Mouse (Mus musculus) CH12.LX (cell line): ENCODE data around the gene Fam107b. TPM values are rescaled to one million over a fixed set of nuclear protein-coding genes. Genes with fewer than 3 reads are reported as not detected.

Experiments used
- DNase-seq: peaks from one replicate; pipeline ENCODE4 v3.0.0-alpha.2; 2013; ENCODE audit errors: extremely low read depth
- H3K27ac ChIP-seq: 2 replicates; pipeline ENCODE4 v1.5.1; 2012; ENCODE audit warnings: low read depth, mild to moderate bottlenecking, control low read depth, moderate library complexity; ENCODE audit not compliant: insufficient read depth
- H3K27me3 ChIP-seq: replicated peaks from 2 replicates; pipeline ENCODE3; 2012; ENCODE audit warnings: inconsistent platforms
- H3K36me3 ChIP-seq, 2 experiments: replicated peaks in 1 of 2; 2 replicates each; pipeline versions ENCODE3 to v1.6.1; 2012; ENCODE audit warnings: inconsistent platforms in 1 of 2, low read length in 1 of 2, mild to moderate bottlenecking in 1 of 2, mixed read lengths in 1 of 2, moderate library complexity in 1 of 2; ENCODE audit not compliant: control insufficient read depth in 1 of 2, insufficient read depth in 1 of 2
- H3K4me1 ChIP-seq, 2 experiments: 2 replicates each; pipeline ENCODE4 v1.6.1; 2012; ENCODE audit warnings: inconsistent platforms in 1 of 2, moderate library complexity in 1 of 2; ENCODE audit not compliant: insufficient read depth in 2 of 2, control insufficient read depth in 1 of 2
- H3K4me2 ChIP-seq: 2 replicates; pipeline ENCODE4 v1.6.1; 2012; ENCODE audit warnings: low read depth, mild to moderate bottlenecking, control low read depth; ENCODE audit not compliant: poor library complexity, insufficient read depth, severe bottlenecking
- H3K4me3 ChIP-seq, 3 experiments: fragments of 150-350 bp in 1 of 3; sonication (generic) in 1 of 3; replicated peaks in 1 of 3; 2 replicates each; pipeline versions ENCODE3 to v1.5.1; 2011 to 2012; ENCODE audit warnings: low read depth in 2 of 3, low read length in 2 of 3, mild to moderate bottlenecking in 2 of 3, moderate library complexity in 2 of 3, control low read depth in 1 of 3, improper control_type of control experiment in 1 of 3, inconsistent platforms in 1 of 3, mixed read lengths in 1 of 3; ENCODE audit not compliant: poor library complexity in 1 of 3
- H3K79me2 ChIP-seq: replicated peaks from 2 replicates; pipeline ENCODE4 v1.6.1; 2012; ENCODE audit warnings: mild to moderate bottlenecking, moderate library complexity; ENCODE audit not compliant: control insufficient read depth, poor library complexity, insufficient read depth, severe bottlenecking; ENCODE audit errors: extremely low read depth
- H3K9ac ChIP-seq: 2 replicates; pipeline ENCODE4 v1.6.1; 2012; ENCODE audit warnings: low read depth, mild to moderate bottlenecking, control low read depth, moderate library complexity; ENCODE audit not compliant: insufficient read depth
- H3K9me3 ChIP-seq: replicated peaks from 2 replicates; pipeline ENCODE3; 2012; ENCODE audit warnings: low read length, inconsistent platforms, mixed read lengths
- CHD2 ChIP-seq: IDR thresholded peaks from 2 replicates; pipeline ENCODE4 v1.6.1; 2011; ENCODE audit warnings: low read length, improper control_type of control experiment
- POLR2AphosphoS2 ChIP-seq: IDR thresholded peaks from 2 replicates; pipeline ENCODE4 v1.6.1; 2011; ENCODE audit warnings: low read depth, low read length, improper control_type of control experiment
- SIN3A ChIP-seq: IDR thresholded peaks from 2 replicates; pipeline ENCODE4 v1.6.1; 2012; ENCODE audit warnings: low read length, improper control_type of control experiment, inconsistent platforms
- USF2 ChIP-seq: conservative IDR thresholded peaks from 2 replicates; pipeline ENCODE4 v1.6.1; 2011; ENCODE audit warnings: low read depth, low read length, improper control_type of control experiment
- ZKSCAN1 ChIP-seq: IDR thresholded peaks from 2 replicates; pipeline ENCODE4 v1.6.1; 2012; ENCODE audit warnings: low read depth, inconsistent platforms, low read length, improper control_type of control experiment, borderline replicate concordance
- dilution Hi-C: fragments of 300-500 bp; cut with MboI; formaldehyde crosslinking; loops from 2 replicates; pipeline ENCODE4 v1.14.3; 2020; ENCODE audit warnings: low sequenced_read_pairs; ENCODE audit not compliant: extremely low pct_unique_long_range_greater_than_20kb, extremely low pct_ligation_motif_present
- in situ Hi-C: fragments of 300-500 bp; cut with MboI; formaldehyde crosslinking; loops from 3 replicates; pipeline ENCODE4 v1.14.3; 2019; ENCODE audit warnings: low sequenced_read_pairs, low pct_ligation_motif_present, low pct_unique_long_range_greater_than_20kb, mixed read lengths
- polyA plus RNA-seq: library from polyadenylated mRNA; unstranded; fragments of >175 nt; gene quantifications from 2 replicates; pipeline ENCODE4 v1.2.1, GENCODE M21; 2012; ENCODE audit warnings: low read depth; ENCODE audit not compliant: insufficient read length
- total RNA-seq, 2 experiments: library from RNA; depleted of rRNA; stranded (reverse); fragments of 300-350 nt in 1 of 2; fragments of >200 nt in 1 of 2; gene quantifications; 2 replicates each; pipeline ENCODE4 v1.2.3; 2012 to 2014

The Fam107b gene
- total and polyA plus RNA-seq, 3 experiments = 42.6 to 113 (median 71.7) TPM

- Histone ChIP-seq H3K4me1 (0 out of 4 replicates have a peak, but pooled peaks cover 0 to 2% of the 10 kb centered on the region in 2 experiments), H3K9ac (no peak overlapping the region), H3K79me2 (no peaks in the 10 kb centered on the region), H3K4me3 (no peak overlapping the region), H3K9me3 (no peaks in the 10 kb centered on the region), H3K36me3 (no peaks in the 10 kb centered on the region), H3K27ac (no peak overlapping the region), H3K4me2 (no peak overlapping the region), H3K27me3 (no peaks in the 10 kb centered on the region)
- in situ Hi-C loops = loop anchor here (25.0 kb wide), 1 partner anchor 665 kb away; no protein-coding TSS in a partner anchor
- dilution Hi-C loops = no loop called here
- DNase-seq = no peak
- TF ChIP-seq ZKSCAN1 (no peak), CHD2 (no peak), USF2 (no peak), SIN3A (no peak), POLR2AphosphoS2 (no peak)
- TF ChIP-seq, all 38 proteins: peak for 0
Observed at GRCm38 (mm10) chr2:3822483-3823455, 252.5 kb downstream of the Fam107b start.

Other genes with a start within 250 kb of the Fam107b start
- gene Rpp38, start 237.8 kb upstream of the Fam107b start, total RNA-seq (2012; rRNA removed) = 26.6 and 31.6 TPM in 2 replicates
- 33.7 and 38.9 TPM in 2 replicates for gene Rpp38, start 237.8 kb upstream of the Fam107b start, total RNA-seq (2014; rRNA removed)
- gene Rpp38, start 237.8 kb upstream of the Fam107b start, polyA plus RNA-seq = 25.4 and 27.8 TPM in 2 replicates
- gene Acbd7, start 234.3 kb upstream of the Fam107b start, total RNA-seq (2012; rRNA removed) = 0.30 TPM in 1 of 2 replicates, not detected in the other
- gene Acbd7, start 234.3 kb upstream of the Fam107b start, total RNA-seq (2014; rRNA removed) = not detected in 2 replicates
- not detected in 2 replicates for gene Acbd7, start 234.3 kb upstream of the Fam107b start, polyA plus RNA-seq
- not detected in 2 replicates for gene Olah, start 173.3 kb upstream of the Fam107b start, total RNA-seq (2012; rRNA removed)
- gene Olah, start 173.3 kb upstream of the Fam107b start, total RNA-seq (2014; rRNA removed) = 0.39 TPM in 1 of 2 replicates, not detected in the other
- not detected in 2 replicates for gene Olah, start 173.3 kb upstream of the Fam107b start, polyA plus RNA-seq
- not detected in 2 replicates for gene Meig1, start 147.8 kb upstream of the Fam107b start, total RNA-seq (2012; rRNA removed)
- gene Meig1, start 147.8 kb upstream of the Fam107b start, total RNA-seq (2014; rRNA removed) = not detected in 2 replicates
- gene Meig1, start 147.8 kb upstream of the Fam107b start, polyA plus RNA-seq = not detected in 2 replicates
- 4.9 and 6.0 TPM in 2 replicates for gene Dclre1c, start 146.4 kb upstream of the Fam107b start, total RNA-seq (2012; rRNA removed)
- 7.0 and 8.7 TPM in 2 replicates for gene Dclre1c, start 146.4 kb upstream of the Fam107b start, total RNA-seq (2014; rRNA removed)
- 7.3 and 9.6 TPM in 2 replicates for gene Dclre1c, start 146.4 kb upstream of the Fam107b start, polyA plus RNA-seq
- 9.6 and 10.9 TPM in 2 replicates for gene Suv39h2, start 95.5 kb upstream of the Fam107b start, total RNA-seq (2012; rRNA removed)
- gene Suv39h2, start 95.5 kb upstream of the Fam107b start, total RNA-seq (2014; rRNA removed) = 17.3 and 21.0 TPM in 2 replicates
- gene Suv39h2, start 95.5 kb upstream of the Fam107b start, polyA plus RNA-seq = 11.4 and 12.4 TPM in 2 replicates
- gene Gm45902, start 57.7 kb upstream of the Fam107b start, total RNA-seq (2012; rRNA removed) = 3.8 and 4.9 TPM in 2 replicates
- gene Gm45902, start 57.7 kb upstream of the Fam107b start, total RNA-seq (2014; rRNA removed) = 6.1 and 6.4 TPM in 2 replicates
- 4.9 TPM in 2 replicates for gene Gm45902, start 57.7 kb upstream of the Fam107b start, polyA plus RNA-seq
- gene Hspa14, start 57.7 kb upstream of the Fam107b start, total RNA-seq (2012; rRNA removed) = 88.0 and 104 TPM in 2 replicates
- 131 and 135 TPM in 2 replicates for gene Hspa14, start 57.7 kb upstream of the Fam107b start, total RNA-seq (2014; rRNA removed)
- 87.4 and 92.4 TPM in 2 replicates for gene Hspa14, start 57.7 kb upstream of the Fam107b start, polyA plus RNA-seq
- gene Cdnf, start 57.5 kb upstream of the Fam107b start, total RNA-seq (2012; rRNA removed) = 0.50 and 1.2 TPM in 2 replicates
- gene Cdnf, start 57.5 kb upstream of the Fam107b start, total RNA-seq (2014; rRNA removed) = 0.63 and 0.90 TPM in 2 replicates
- gene Cdnf, start 57.5 kb upstream of the Fam107b start, polyA plus RNA-seq = 0.59 and 0.63 TPM in 2 replicates